Mouse (Mus musculus) Muller cell, postnatal 12 days (primary cell): ENCODE measurements around the gene Cntd1.
"Not testable (repeated sequence)": the region's sequence is repeated elsewhere in the genome, so short reads cannot be mapped to it uniquely, and the experiment has no call there.

Experiments used
- DNase-seq: peaks from one replicate; pipeline ENCODE4 v3.0.0-alpha.2; 2015; ENCODE audit errors: inconsistent ontology term

The Cntd1 gene

DNA sequence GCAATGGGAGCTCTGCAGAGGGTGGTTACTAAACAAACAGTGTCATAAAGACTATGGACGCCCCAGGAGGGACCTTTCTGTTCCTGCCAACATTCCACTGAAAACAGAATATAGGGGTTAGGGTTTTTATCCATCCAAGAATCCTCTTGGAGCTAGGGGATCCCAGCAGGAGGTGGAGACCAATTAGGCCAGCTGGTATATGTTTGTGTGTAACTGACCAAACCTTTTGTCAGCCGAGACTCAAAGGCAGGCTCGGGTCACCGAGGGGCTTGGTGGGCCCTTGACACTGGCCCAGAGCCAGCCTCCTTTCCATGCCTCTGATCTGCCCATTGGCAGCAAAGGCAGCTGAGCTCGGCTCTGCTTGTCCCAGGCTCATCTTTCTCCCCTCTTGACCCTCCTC lies 4.1 kb downstream of the Cntd1 start:
- peak; percentile 69 for DNase-seq

DNA sequence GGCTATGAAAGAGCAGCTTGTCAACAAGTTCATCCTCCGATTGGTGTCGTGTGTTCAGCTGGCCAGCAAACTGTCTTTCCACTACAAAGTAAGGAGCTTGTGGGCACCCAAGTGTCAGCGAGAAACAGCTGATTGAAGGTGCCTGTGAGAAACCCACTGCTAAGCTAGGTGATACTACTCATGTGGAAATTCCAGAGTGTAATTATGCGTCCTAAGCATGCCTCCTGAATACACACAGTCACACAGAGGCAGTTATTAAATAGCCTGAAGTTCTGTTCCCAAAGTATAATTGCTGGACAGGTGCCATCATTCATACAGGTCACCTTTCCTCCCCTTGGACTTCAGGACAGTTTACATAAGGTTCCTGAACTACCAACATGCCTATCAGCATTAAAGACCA lies 5.0 kb downstream of the Cntd1 start:
- DNase-seq = peak; percentile 11

DNA sequence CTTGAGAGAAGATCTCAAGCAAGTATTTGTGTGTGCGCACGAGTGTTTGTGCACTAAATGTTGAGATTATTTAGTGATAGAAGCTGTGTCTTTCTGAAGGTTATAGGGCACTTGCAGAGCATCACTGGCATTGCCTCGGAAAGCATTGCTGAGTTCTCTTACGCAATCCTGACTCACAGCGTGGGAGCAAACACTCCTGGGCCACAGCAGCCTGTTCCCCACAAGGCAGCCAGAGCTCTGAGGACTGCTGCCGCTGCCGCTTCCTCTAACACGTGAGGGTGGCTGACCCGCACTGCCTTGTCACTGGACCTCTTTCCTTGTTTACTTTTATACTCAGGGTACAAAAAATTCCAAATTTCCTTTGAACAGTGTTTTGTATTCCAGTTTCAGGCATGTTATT lies 8.5 kb downstream of the Cntd1 start:
- DNase-seq = no peak

DNA sequence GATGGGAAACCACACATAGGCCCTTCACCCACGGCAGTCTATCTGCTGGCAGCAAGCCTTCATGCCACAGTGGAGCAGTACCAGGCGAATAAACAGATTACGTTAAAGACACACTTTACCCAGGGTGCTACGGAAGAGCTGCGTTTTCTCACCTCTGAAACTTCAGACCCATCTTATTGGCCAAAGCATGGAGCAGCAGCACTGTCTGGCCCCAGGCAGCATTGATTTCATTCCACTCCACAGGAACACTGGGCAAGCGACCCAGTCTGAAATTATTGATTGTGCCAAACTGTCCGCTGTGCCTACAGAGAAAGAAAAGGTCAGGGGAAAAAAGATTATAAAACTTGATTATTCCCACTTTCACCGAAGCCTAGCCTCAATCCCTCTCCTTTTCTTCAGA lies 12.4 kb downstream of the Cntd1 start:
- DNase-seq = no peak

GRCm38 (mm10) chr11:101295191-101295590 lies 16.4 kb downstream of the Cntd1 start:
- DNase-seq = peak; percentile 86

GRCm38 (mm10) chr11:101300881-101301280 lies 22.1 kb downstream of the Cntd1 start:
- DNase-seq = no peak

DNA sequence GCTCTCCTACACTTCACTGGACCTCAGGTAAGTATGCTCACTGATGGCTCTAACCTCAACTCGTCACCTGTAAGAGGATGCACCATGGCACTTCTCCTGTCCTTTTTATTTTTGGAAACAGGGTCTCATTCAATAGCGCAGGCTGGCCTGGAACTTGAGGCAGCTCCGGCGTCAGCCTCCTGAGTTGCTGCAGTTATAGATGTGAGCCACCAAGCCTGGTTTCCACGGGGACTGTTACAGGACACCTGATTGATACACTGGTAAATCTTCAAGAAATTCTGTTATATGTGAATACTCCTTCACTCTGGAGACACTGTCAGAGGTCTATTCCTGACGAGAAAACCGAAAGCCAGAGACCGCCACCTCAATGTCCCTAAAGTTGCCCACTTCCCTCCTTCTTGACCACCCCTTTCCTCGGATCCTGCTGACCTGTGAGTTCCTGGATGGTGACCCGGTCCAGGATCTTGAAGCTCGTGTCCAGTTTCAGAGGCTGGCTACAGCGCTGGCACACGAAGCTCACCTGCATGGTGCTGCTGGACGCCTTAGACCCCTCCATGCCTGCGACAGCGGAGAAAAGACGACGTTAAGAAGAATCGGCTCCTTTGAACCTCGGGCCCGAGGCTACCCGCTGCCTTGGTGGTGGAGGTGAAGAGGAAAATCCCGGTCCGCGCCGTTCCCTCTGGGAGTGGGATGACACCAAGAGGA lies 22.6 kb downstream of the Cntd1 start:
- no peak for DNase-seq

DNA sequence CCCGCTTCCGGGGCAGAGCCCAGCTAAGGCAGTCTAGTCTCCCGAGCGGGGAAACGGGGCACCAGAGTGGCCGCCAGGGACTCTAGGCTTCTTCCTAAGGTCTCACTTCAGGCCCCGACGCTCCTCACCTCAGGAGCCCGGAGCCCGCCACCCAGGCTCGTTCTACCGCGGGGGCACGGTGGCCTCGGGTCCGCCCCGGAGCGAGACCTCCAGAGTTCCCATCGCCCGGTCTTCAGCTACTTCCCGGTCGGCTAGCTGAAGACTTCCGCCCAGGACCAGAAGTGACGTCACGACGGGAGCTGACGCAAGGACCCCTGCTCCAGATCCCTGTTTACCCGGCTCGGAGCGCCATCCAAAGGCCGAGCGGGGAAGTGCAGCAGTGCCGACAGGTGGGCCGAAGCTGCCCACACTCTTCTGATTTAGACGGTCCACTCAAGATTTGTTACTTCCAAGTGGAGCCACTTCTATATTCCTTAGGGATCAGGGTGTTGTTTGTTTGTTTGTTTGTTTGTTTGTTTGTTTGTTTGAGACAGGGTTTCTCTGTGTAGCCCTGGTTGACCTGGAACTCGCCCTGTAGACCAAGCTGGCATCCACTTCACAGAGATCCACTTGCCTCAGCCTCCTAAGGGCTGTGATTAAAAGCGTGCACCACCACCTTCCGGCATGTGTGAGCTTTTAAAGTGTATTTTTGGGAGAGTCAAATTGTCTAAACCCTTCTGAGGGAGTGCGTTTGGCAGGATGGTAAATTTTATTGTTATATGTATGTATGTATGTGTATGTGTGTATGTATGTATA lies 23.4 kb downstream of the Cntd1 start, which contains the start of gene Becn1:
Gene Becn1 (minus strand): TSS at position 283 of the 795 bp plus-strand sequence.
- DNase-seq = peak; percentile 94

- DNase-seq = no peak
Observed at GRCm38 (mm10) chr11:101307744-101308143, 28.9 kb downstream of the Cntd1 start.

DNA sequence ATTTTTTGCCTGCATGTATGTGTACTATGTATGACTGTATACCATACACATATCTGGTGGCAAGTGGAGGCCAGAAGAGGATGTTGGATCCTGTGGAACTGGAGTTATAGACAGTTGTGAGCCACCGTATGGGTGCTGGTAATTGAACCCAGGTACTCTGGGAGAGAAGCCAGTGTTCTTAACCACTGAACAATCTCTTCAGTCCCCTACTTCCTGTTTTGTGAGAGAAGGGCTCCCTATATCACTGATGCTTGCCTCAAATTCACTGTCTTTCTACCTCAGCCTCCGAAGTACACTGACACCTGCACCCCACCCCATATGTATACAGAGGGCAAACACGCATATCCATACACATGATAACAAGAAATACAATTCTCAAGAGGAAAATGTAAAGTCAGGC lies 32.3 kb downstream of the Cntd1 start:
- DNase-seq = no peak

DNA sequence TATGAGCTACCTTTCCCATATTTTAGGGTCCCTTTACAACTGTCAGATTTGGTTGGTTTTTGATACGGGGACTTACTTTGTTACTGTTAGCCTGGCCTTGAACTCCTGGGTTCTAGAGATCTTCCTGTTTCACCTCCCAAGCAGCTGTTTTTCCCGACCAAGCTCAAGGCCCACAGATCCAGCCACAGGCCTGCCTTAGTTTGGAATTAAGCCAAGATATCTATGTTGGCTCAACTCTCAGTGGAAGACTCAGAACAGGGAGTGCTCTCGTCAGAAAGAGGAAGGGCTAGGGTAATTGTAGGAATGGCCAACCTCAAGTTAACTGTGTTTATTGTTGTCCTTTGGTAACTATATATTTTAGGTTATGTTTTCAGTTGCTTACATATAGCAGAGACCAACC lies 33.3 kb downstream of the Cntd1 start:
- no peak for DNase-seq

- no peak for DNase-seq
Observed at GRCm38 (mm10) chr11:101314567-101314966, 35.8 kb downstream of the Cntd1 start.

DNA sequence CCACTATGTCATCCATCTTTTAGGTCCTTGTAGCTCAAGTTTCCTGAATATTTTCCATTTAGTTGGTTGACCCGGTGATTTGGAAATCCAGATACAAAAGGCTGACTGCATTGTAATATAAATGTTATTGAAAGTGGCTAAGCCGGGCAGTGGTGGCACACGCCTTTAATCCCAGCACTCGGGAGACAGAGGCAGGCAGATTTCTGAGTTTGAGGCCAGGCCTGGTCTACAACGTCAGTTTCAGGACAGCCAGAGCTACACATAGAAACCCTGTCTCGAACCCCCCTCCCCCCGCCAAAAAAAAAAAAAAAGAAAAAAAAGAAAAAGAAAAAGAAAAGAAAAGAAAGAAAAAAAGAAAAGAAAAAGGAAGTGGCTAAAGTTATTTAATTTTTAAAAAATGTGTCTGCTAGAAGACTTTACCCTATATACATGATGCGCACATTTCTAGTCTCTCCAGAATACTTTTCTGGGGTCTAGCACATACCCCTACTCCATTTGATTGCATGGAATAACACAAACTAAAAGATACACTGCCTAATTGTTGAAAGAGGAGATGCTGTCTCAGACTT lies 36.4 kb downstream of the Cntd1 start:
- DNase-seq = no peak

- peak; percentile 95 for DNase-seq
Observed at GRCm38 (mm10) chr11:101315665-101316500, 37.1 kb downstream of the Cntd1 start, which contains the start of gene Psme3. TSS of gene Psme3 (plus strand) at chr11:101316213.

- DNase-seq = peak; percentile 64
Observed at GRCm38 (mm10) chr11:101316501-101316917, 37.7 kb downstream of the Cntd1 start.

- DNase-seq = peak; percentile 59
Observed at GRCm38 (mm10) chr11:101323609-101324008, 44.8 kb downstream of the Cntd1 start.

DNA sequence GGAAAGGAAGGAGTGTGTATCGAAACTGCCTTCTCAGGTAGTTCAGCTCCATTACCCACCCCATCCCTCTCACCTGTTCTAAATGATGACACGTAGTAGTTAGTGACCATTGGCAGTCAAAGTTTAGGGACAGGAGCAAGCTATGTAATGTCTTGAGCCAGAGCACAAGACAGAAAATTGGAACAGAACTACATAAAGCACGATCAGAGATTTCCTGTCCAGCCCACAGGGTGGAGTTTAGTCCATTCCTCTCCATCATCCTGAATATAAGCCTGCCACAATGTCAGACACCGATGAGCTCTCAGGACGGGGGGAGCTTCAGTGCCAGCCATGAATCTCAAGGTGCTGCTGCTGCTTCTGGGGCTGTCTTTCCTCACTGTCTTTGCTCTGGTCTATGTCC lies 46.0 kb downstream of the Cntd1 start, which contains the start of gene Aoc2:
Gene Aoc2 (plus strand): TSS at position 301 of the 400 bp plus-strand sequence.
- no peak for DNase-seq

GRCm38 (mm10) chr11:101325201-101325600 lies 46.4 kb downstream of the Cntd1 start:
- not testable (repeated sequence) for DNase-seq

- DNase-seq = no peak
Observed at GRCm38 (mm10) chr11:101326147-101326546, 47.3 kb downstream of the Cntd1 start.

DNA sequence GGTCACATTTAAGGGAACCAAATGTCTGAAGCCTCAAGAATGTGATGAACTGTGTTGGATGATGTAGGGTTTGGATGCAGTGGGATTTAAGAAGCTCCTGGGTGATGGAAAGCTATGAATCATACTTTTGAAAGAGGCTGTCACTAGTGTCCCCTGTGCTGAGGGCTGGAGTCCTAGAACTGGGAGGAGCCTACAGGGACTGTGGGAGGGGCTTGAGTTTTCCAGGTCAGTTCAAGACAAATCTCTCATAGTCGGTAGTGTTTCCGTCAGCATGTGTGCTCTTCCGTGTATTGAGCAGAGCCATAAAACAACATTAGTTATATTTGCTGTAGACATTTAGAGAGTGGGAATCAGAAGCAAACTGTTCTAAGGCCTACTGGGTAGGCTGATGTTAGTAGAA lies 48.5 kb downstream of the Cntd1 start:
- no peak for DNase-seq

- DNase-seq = peak; percentile 91
Observed at GRCm38 (mm10) chr11:101328941-101329635, 50.3 kb downstream of the Cntd1 start.
